Mouse (Mus musculus) inflammation-experienced regulatory T-cells (primary cell): Measurements from ENCODE around the gene Gm9268. TPM values are rescaled to one million over a fixed set of nuclear protein-coding genes. Genes with fewer than 3 reads are reported as not detected.

Experiments
- polyA plus RNA-seq, 2 experiments: library from polyadenylated mRNA; unstranded; fragments of 100-300 nt; shearing (Covaris generic); gene quantifications; one replicate each; pipeline ENCODE4 v1.2.1; 2017

Gene Gm9268
- under 1 TPM in 1 of 2 experiments, not detected in 1; 0.10 TPM for polyA plus RNA-seq

GRCm38 (mm10) chr7:43018465-43018864 is at the start of gene Gm9268:
Gm9268 (plus strand) TSS chr7:43018765.

Other genes with a start within 250 kb of the Gm9268 start
- 1 to 10 TPM in 1 of 2 experiments, not detected in 1; 1.1 TPM for gene Vmn2r62, start 225.2 kb upstream of the Gm9268 start, polyA plus RNA-seq
- under 1 TPM in 1 of 2 experiments, not detected in 1; 0.24 TPM for gene Gm2381, start 151.5 kb upstream of the Gm9268 start, polyA plus RNA-seq
- gene Vmn2r63, start 84.9 kb upstream of the Gm9268 start, polyA plus RNA-seq: under 1 TPM; 0.06 to 0.44 TPM
- 1 to 10 TPM in 1 of 2 experiments, under 1 TPM in 1; 0.52 to 1.9 TPM for gene Zfp936, start 95.5 kb downstream of the Gm9268 start, polyA plus RNA-seq